Mouse (Mus musculus) mouse embryonic stem cell (cell line): ENCODE measurements around the gene Olfr555.
"Not testable (repeated sequence)": the region's sequence is repeated elsewhere in the genome, so short reads cannot be mapped to it uniquely, and the experiment has no call there.

Experiments used
- in situ Hi-C, 2 experiments: fragments of 300-500 bp; cut with MboI; formaldehyde crosslinking; loops; 1 replicate in 1 of 2; 3 replicates in 1 of 2; pipeline ENCODE4 v1.14.3; 2019 to 2020; ENCODE audit warnings: low sequenced_read_pairs in 2 of 2, low pct_unique_long_range_greater_than_20kb in 1 of 2, mixed read lengths in 1 of 2; ENCODE audit not compliant: unreplicated experiment in 1 of 2

Gene Olfr555

DNA sequence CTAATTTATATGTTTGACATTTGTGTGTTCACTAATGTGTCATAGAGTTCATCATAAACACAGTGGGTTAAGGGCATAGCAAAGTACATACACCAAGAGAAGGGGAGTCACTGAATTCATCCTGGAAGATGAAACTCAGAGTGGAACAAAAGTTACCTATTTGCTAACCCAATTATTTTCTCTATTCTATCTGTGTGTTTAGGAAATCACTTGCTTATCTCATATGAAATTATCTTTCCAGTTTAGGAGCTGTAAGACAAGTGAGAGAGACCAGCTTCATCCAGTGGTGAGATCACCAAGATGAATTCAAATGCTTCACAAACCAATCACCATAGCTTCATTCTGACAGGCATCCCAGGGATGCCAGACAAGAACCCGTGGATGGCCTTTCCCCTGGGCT, at the start of gene Olfr555:
Olfr555 (plus strand) TSS at position 301 of the 400 bp plus-strand sequence.
- in situ Hi-C loops = no loop called here

GRCm38 (mm10) chr7:102618118-102618517, 40.5 kb upstream of the Olfr555 start, which contains the start of gene Olfr553:
Olfr553 (minus strand) TSS chr7:102618218.
- in situ Hi-C loops = no loop called here

GRCm38 (mm10) chr7:102619608-102620007, 39.0 kb upstream of the Olfr555 start:
- in situ Hi-C loops = no loop called here

GRCm38 (mm10) chr7:102620368-102620767, 38.3 kb upstream of the Olfr555 start:
- in situ Hi-C loops = not testable (repeated sequence)

DNA sequence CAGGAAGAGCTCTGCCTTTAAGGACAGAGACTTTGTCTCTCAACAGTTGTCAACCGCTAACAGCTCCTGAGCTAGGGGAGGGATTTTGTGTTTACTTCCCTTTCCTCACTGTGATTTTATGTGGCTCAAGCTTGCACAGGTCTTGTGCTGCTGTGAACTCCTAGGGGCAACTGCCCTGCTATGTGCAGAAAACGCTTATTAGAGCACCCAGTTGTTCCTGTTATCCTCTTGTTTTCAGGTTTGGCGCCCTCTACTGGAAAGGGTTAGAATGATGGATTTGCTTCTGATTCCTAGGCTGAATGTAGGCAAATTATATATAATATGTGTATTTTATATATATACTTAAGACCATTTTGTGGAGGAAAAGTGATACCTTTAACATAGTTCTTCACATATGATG, 22.0 kb upstream of the Olfr555 start:
- in situ Hi-C loops = no loop called here

GRCm38 (mm10) chr7:102638132-102638531, 20.5 kb upstream of the Olfr555 start, which contains the start of gene Olfr554:
Olfr554 (plus strand) TSS chr7:102638432.
- in situ Hi-C loops = no loop called here

DNA sequence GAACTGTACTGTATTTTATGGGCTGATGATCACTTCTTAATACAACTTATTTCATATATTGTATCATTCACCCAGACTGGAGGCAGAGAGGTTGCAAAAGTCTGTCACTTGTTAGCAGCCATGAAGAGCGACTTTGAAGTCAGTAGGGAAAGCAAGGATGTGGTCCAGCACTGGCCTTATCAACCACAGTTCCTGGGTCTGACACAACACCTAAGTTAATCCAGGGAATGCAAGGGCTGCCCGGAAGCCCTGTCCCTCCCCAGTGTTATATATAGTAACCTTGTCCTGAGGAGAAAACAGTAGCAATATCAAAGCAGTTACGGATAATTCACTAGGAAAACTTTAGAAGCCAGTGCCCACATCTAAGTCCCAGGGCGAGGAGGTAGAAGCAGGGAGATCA, 13.7 kb upstream of the Olfr555 start:
- in situ Hi-C loops = not testable (repeated sequence)

DNA sequence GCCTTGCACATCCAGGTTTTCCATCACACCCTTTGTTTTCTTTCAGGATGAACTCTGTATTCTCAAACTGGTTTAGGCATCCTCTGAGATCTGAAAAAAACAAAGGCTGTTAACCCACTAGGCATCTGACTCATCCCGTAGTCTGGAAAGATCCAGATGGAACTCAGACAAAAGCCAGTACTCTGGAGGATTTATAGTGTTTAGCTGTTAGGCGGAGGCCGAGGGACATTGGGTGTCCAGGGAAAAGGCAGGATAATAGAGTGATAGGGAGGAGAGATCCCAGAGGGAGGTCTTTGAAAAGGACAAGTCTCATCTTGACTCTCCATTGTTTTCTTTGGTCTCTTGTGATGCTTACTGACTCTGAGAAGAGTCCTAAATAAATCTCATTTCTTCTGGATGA, 6.0 kb downstream of the Olfr555 start, which contains the start of gene Olfr556:
Olfr556 (plus strand) TSS at position 301 of the 400 bp plus-strand sequence.
- in situ Hi-C loops = no loop called here

- in situ Hi-C loops = no loop called here
Observed at GRCm38 (mm10) chr7:102665378-102665777, 6.8 kb downstream of the Olfr555 start.

DNA sequence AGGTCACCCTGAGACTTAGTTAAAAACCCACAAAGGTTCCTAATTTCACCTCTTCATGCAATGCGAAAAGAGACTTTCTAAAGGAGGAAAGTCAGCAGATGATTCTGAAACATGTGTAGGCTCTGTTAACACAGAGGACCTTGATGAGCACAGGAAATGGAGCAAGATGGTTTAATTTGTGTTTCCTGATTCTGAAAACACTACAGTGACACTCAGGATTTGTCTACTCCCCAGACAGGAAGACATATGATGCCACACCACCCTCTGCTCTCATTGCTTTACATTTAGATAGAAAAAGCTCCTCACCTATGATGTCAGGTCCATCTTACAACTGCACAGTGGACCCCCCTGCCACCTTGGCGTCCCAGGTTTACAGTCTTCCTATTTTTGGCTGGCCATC, 17.6 kb downstream of the Olfr555 start:
- in situ Hi-C loops = loop anchor here in 1 of 2 experiments (25.0 kb wide), 1 partner anchor 164 kb away; no protein-coding TSS in a partner anchor

- in situ Hi-C loops = loop anchor here (10.0 to 25.0 kb wide), 2 partner anchors 170 to 177 kb away; no protein-coding TSS in a partner anchor
Observed at GRCm38 (mm10) chr7:102681916-102682315, 23.3 kb downstream of the Olfr555 start.

DNA sequence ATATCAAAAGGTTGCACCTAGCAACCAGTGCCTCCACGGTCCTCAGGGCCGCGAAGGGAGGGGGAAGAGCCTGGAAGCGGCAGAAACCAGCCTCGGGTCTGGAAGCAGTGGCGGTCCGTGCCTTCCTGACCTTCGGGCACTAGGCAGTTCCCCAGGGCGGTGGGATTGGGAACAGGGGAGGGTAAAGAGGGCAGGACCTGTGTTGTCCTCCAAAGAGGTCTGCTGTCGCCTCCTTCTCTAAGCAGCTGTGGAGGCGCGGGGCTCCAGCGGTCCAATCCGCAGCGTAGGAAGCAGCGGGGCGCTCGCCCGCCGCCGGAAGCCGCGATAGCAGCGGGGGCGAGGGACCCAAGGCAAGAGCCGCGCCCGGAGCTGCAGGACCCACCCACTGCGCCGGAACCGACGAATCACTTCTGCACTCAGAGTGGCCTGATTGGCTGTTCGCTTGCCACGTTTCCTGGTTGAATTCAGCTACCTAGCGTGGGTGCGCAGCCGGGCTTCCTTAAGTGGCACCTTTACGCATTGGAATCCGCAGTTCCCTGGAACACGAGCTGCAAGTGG, 28.4 kb downstream of the Olfr555 start, which contains the start of gene Trim68:
Trim68 (minus strand) TSS at position 384 of the 558 bp plus-strand sequence.
- in situ Hi-C loops = loop anchor here (10.0 to 25.0 kb wide), 2 partner anchors 175 to 182 kb away; no protein-coding TSS in a partner anchor

DNA sequence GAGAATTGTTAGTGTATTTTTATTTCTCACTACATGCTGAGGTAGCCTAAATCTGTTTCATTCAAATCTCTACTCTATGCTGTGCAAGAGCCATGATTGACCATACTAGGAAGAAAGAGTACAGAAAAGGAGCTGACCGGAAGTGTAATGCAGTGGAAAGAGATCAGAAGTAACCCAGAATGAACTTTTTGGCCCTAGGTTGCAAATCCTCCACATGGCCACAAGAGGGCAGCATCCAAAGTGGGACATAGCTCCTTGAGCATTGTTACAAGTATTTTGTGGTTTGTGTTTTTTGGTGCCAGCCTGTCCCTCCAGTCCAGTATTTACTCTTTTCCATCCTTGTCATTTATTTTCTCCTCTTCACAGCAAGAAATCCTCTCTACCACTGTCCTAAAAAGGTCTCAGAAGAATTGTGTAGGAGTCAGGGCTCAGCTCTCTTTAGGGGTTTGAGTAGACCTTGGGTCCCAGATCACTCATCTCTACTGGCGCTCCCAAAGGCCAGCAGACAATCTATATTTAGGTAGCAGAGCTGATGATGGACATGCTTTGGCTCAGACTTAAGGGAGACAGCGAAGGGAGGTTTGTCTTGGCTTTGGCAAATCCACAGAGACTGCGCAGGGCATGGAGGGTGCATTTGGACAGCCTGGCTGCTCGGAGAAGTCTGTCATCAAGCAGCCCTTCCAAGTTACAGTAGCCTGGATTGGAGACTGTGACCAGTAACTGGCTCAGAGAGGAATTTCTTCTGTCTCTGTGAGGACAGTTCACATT, 36.9 kb downstream of the Olfr555 start, which contains the start of gene Olfr557:
Olfr557 (plus strand) TSS at position 553 of the 768 bp plus-strand sequence.
- in situ Hi-C loops = loop anchor here (10.0 to 25.0 kb wide), 2 partner anchors 183 to 219 kb away; partner anchors contain the start of gene Olfr571 (in 1 of the 2)

DNA sequence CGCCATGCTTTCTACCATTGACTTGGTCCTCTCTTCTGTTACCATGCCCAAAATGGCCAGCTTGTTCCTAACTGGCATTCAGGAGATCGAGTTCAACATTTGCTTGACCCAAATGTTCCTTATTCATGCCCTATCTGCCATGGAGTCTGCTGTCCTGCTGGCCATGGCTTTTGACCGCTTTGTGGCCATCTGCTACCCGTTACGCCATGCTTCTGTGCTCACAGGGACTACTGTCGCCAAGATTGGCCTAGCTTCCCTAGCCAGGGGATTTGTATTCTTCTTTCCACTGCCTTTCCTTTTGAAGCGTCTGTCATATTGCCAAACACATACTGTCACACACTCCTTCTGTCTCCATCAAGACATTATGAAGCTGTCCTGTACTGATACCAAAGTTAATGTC, 39.8 kb downstream of the Olfr555 start:
- in situ Hi-C loops = loop anchor here (10.0 to 25.0 kb wide), 2 partner anchors 186 to 216 kb away; partner anchors contain the start of gene Olfr571 (in 1 of the 2)

- in situ Hi-C loops = no loop called here
Observed at GRCm38 (mm10) chr7:102701915-102702314, 43.3 kb downstream of the Olfr555 start, which contains the start of gene Olfr558. Olfr558 (plus strand) TSS chr7:102702215.
